Mouse (Mus musculus) forebrain, postnatal 0 days (tissue): ENCODE results near the gene Timm44. TPM values are rescaled to one million over a fixed set of nuclear protein-coding genes. Genes with fewer than 3 reads are reported as not detected.
A peak's percentile ranks its signal among the peaks of the same experiment; 100 is the strongest.

ENCODE experiments used
- ATAC-seq: fragments of 200-750 bp; cut with Nextera tagmentation; 2 replicates; pipeline ENCODE4 v1.8.0; 2017; ENCODE audit warnings: mild to moderate bottlenecking, moderate library complexity
- DNase-seq: peaks from one replicate; pipeline ENCODE4 v3.0.0-alpha.2; 2015
- H3K27ac ChIP-seq: fragments of 300-500 bp; sonication (generic); 2 replicates; pipeline ENCODE4 v1.5.1; 2014; ENCODE audit warnings: low read depth, mild to moderate bottlenecking, antibody characterized with exemption, low read length, moderate library complexity, mixed read lengths
- H3K27me3 ChIP-seq: fragments of 300-500 bp; sonication (generic); 2 replicates; pipeline ENCODE4 v1.6.1; 2014; ENCODE audit warnings: mild to moderate bottlenecking, low read length, mixed read lengths; ENCODE audit not compliant: insufficient read depth
- H3K36me3 ChIP-seq: fragments of 300-500 bp; sonication (generic); 2 replicates; pipeline ENCODE4 v1.6.1; 2014; ENCODE audit warnings: mild to moderate bottlenecking, moderate library complexity; ENCODE audit not compliant: insufficient read depth
- H3K4me1 ChIP-seq: fragments of 300-500 bp; sonication (generic); 2 replicates; pipeline ENCODE4 v1.6.1; 2014; ENCODE audit warnings: antibody characterized with exemption; ENCODE audit not compliant: insufficient read depth
- H3K4me2 ChIP-seq: fragments of 300-500 bp; sonication (generic); 2 replicates; pipeline ENCODE4 v1.6.1; 2014; ENCODE audit warnings: low read depth, mild to moderate bottlenecking, moderate library complexity
- H3K4me3 ChIP-seq: fragments of 300-500 bp; sonication (generic); 2 replicates; pipeline ENCODE4 v1.5.1; 2014; ENCODE audit warnings: low read depth, low read length, mixed read lengths
- H3K9ac ChIP-seq: fragments of 300-500 bp; sonication (generic); 2 replicates; pipeline ENCODE4 v1.6.1; 2014; ENCODE audit warnings: mild to moderate bottlenecking
- H3K9me3 ChIP-seq: fragments of 300-500 bp; sonication (generic); 2 replicates; pipeline ENCODE4 v1.6.1; 2016; ENCODE audit warnings: low read length
- CTCF ChIP-seq: sonication (generic); IDR thresholded peaks from 2 replicates; pipeline ENCODE4 v1.5.1; 2016; ENCODE audit warnings: antibody characterized with exemption, control low read depth, low read depth
- WGBS: fragments of 180-500 bp; shearing (Covaris S2); extraction: QIAGEN DNeasy Blood & Tissue Kit; methylation state at CpG from one replicate; pipeline ENCODE4 v1.1.7; 2014; 5-methylcytosine and 5-hydroxymethylcytosine counted together
- polyA plus RNA-seq: library from polyadenylated mRNA; unstranded; fragments of >200 nt; fragmentation: Nextera tagmentation; extraction: Ambion mirVana; gene quantifications from 2 replicates; pipeline ENCODE4 v1.2.1, GENCODE M21; 2015
- total RNA-seq: library from RNA; depleted of rRNA; stranded (reverse); fragments of >200 nt; gene quantifications from 2 replicates; pipeline ENCODE4 v1.2.3, GENCODE M21; 2014; rRNA removed

The Timm44 gene
- total and polyA plus RNA-seq, 2 experiments from 2014 or later: 33.7 to 65.7 TPM

DNA sequence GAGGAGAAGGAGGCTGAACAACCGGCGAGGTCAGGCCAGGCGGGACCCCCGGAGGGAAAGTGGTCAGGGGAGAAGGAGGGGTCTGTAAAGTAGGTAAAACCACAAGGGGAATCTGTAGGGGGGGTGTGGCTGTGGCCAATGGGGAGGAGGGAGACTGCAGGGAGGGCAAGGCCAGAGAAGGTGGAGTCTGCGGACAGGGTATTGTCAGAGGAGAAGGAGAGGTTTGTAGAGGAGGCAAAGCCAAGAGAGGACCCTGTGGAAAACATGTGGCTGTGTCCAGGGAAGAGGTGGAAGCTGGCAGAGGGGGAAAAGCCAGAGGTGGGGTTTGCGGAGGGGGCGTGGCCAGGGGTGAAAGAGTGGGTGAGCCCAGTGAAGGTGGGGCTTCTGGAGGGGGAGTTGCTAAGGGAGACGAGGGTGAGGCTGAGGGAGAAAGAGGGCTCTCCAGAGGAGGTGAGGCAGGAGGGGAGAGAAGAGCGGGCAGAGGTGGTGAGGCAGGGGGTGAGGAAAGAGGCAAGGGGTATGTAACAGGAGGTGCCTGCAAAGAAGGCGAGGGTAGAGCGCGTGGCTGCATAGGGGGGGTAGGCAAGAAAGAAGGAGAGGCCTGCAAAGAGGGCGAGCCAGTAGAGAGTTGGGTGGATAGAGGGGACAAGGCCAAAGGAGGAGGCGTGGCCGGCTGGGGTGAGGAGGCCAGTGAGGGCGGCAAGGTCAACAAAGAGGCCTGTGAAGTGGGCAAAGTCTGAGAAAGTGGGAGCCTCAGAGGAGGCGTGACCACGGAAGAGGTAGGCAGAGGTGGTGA lies 62.3 kb downstream of the Timm44 start:
- WGBS: 13% methylated on average over 18 of the region's 18 CpGs
- H3K4me2 ChIP-seq: peak overlapping the region; percentile 85
- DNase-seq (peak; percentile 50), ATAC-seq (peak; percentile 1; the same call in 1 of the 2 replicates)
- H3K9ac ChIP-seq: peak overlapping the region; percentile 56
- no peaks in the 10 kb centered on the region for H3K9me3 ChIP-seq
- H3K27me3 ChIP-seq: no peaks in the 10 kb centered on the region
- H3K4me3 ChIP-seq: peak overlapping the region; percentile 39
- peaks cover 20% of the 10 kb centered on the region for H3K36me3 ChIP-seq
- no peak for TF ChIP-seq CTCF
- H3K4me1 ChIP-seq: peaks cover 26% of the 10 kb centered on the region
- 0 out of 2 replicates have a peak overlapping the region, but pooled peaks have one; percentile 57 for H3K27ac ChIP-seq

DNA sequence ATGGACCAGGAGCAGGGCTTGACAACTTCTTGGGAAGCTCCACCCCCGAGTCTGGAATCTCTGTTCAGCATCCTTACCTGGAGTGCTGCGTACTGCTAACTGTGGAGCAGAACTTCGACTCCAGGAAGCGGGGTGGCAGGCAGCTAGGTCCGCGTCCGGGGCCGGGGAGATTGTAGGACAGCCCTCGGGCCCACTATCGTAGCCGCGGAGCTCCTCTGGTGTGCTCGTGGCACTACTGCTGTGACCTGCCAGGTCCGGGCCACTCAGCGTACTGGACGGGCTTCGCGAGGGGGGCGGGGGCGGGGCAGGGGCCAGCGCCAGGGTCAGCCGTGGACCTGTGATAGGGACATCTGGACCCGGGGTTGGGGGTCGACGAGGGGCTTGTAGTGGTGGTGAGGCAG lies 62.9 kb downstream of the Timm44 start:
- no peak for ATAC-seq

GRCm38 (mm10) chr8:4211097-4211496 lies 64.6 kb downstream of the Timm44 start:
- no peaks in the 10 kb centered on the region for H3K9me3 ChIP-seq
- 64% methylated on average over 6 of the region's 6 CpGs for WGBS
- peaks cover 35% of the 10 kb centered on the region for H3K36me3 ChIP-seq
- no peaks in the 10 kb centered on the region for H3K27me3 ChIP-seq
- TF ChIP-seq CTCF: peak; percentile 55
- H3K4me3 ChIP-seq: no peak overlapping the region
- H3K9ac ChIP-seq: no peak overlapping the region
- H3K4me1 ChIP-seq: peaks cover 26% of the 10 kb centered on the region
- peak; percentile 27 for DNase-seq
- H3K4me2 ChIP-seq: no peak overlapping the region
- ATAC-seq: no peak
- no peak overlapping the region for H3K27ac ChIP-seq

More for the DNA sequence above, 62.9 kb downstream of the Timm44 start:
- H3K36me3 ChIP-seq: peaks cover 20% of the 10 kb centered on the region
- peak overlapping the region; percentile 85 for H3K4me2 ChIP-seq
- peak overlapping the region; percentile 39 for H3K4me3 ChIP-seq
- H3K9me3 ChIP-seq: no peaks in the 10 kb centered on the region
- H3K27me3 ChIP-seq: no peaks in the 10 kb centered on the region
- 3% methylated on average over 25 of the region's 25 CpGs for WGBS
- H3K9ac ChIP-seq: peak overlapping the region; percentile 56
- DNase-seq: peak; percentile 46
- H3K27ac ChIP-seq: peak overlapping the region; percentile 57; the same call in 1 of the 2 replicates
- peaks cover 26% of the 10 kb centered on the region for H3K4me1 ChIP-seq
- no peak for TF ChIP-seq CTCF

Other genes starting within 250 kb of the Timm44 start
- gene Cd209f, start 170.1 kb downstream of the Timm44 start, total RNA-seq: 0.62 TPM in 1 of 2 replicates, not detected in the other
- 0.62 and 0.78 TPM in 2 replicates for gene Cd209f, start 170.1 kb downstream of the Timm44 start, polyA plus RNA-seq
- 0.76 TPM in 1 of 2 replicates, not detected in the other for gene Cd209g, start 141.8 kb downstream of the Timm44 start, total RNA-seq
- not detected in 2 replicates for gene Cd209g, start 141.8 kb downstream of the Timm44 start, polyA plus RNA-seq
- 156 and 159 TPM in 2 replicates for gene Evi5l, start 109.3 kb downstream of the Timm44 start, total RNA-seq
- 82.5 and 90.3 TPM in 2 replicates for gene Evi5l, start 109.3 kb downstream of the Timm44 start, polyA plus RNA-seq
- gene Prr36, start 58.5 kb downstream of the Timm44 start, total RNA-seq: 12.7 and 14.8 TPM in 2 replicates
- gene Prr36, start 58.5 kb downstream of the Timm44 start, polyA plus RNA-seq: 28.8 and 37.2 TPM in 2 replicates
- gene Lrrc8e, start 49.1 kb downstream of the Timm44 start, total RNA-seq: not detected in 2 replicates
- gene Lrrc8e, start 49.1 kb downstream of the Timm44 start, polyA plus RNA-seq: 0.08 TPM in 1 of 2 replicates, not detected in the other
- 26.3 and 45.8 TPM in 2 replicates for gene Map2k7, start 37.2 kb downstream of the Timm44 start, total RNA-seq
- gene Map2k7, start 37.2 kb downstream of the Timm44 start, polyA plus RNA-seq: 19.2 and 24.4 TPM in 2 replicates
- 1.3 TPM in 1 of 2 replicates, not detected in the other for gene Gm49320, start 37.0 kb downstream of the Timm44 start, total RNA-seq
- gene Gm49320, start 37.0 kb downstream of the Timm44 start, polyA plus RNA-seq: 0.10 and 0.67 TPM in 2 replicates
- gene Tgfbr3l, start 27.7 kb downstream of the Timm44 start, total RNA-seq: 8.4 and 18.6 TPM in 2 replicates
- 1.1 and 1.3 TPM in 2 replicates for gene Tgfbr3l, start 27.7 kb downstream of the Timm44 start, polyA plus RNA-seq
- gene Snapc2, start 22.8 kb downstream of the Timm44 start, total RNA-seq: 56.8 and 58.2 TPM in 2 replicates
- gene Snapc2, start 22.8 kb downstream of the Timm44 start, polyA plus RNA-seq: 56.0 and 65.5 TPM in 2 replicates
- 111 and 113 TPM in 2 replicates for gene Ctxn1, start 16.6 kb downstream of the Timm44 start, total RNA-seq
- 452 and 513 TPM in 2 replicates for gene Ctxn1, start 16.6 kb downstream of the Timm44 start, polyA plus RNA-seq
- gene Ccl25, start 49.3 kb upstream of the Timm44 start, total RNA-seq: 9.9 and 11.8 TPM in 2 replicates
- gene Ccl25, start 49.3 kb upstream of the Timm44 start, polyA plus RNA-seq: 18.4 and 19.2 TPM in 2 replicates
- 49.2 and 66.6 TPM in 2 replicates for gene Elavl1, start 49.5 kb upstream of the Timm44 start, total RNA-seq
- 46.7 and 60.7 TPM in 2 replicates for gene Elavl1, start 49.5 kb upstream of the Timm44 start, polyA plus RNA-seq
- 36.2 and 67.8 TPM in 2 replicates for gene Cers4, start 217.1 kb upstream of the Timm44 start, total RNA-seq
- gene Cers4, start 217.1 kb upstream of the Timm44 start, polyA plus RNA-seq: 27.9 and 50.5 TPM in 2 replicates